ENCODE assay signal across 11 mouse cellular contexts in genomic region chr3:30546366-30546765, GRCm38 (mm10). TPM values are rescaled to one million over a fixed set of nuclear protein-coding genes. Genes with fewer than 3 reads are reported as not detected.
DNase-seq lines count a peak whose midpoint lies in the region; ATAC-seq and TF ChIP-seq lines count a peak whose summit lies in the region.
"Had no signal": no experiment of that assay in that cellular context is flagged by ENCODE, and none has a peak within 500 bp of the region (broad histone marks: within the 10 kb centered on the region; RNA-seq: fewer than 3 reads in every experiment).

No protein-coding gene starts in this region.

- TF ChIP-seq EP300 in heart, adult 2 months (IDR thresholded peaks at IDR 0.05; ENCODE audit: insufficient read depth, low read depth, low read length) = no peak

- H3K4me2 ChIP-seq in lung, embryonic 14.5 days = peak overlapping the region; percentile 50
- peak overlapping the region; percentile 17; the same call in 1 of the 2 replicates for H3K4me2 ChIP-seq in intestine, postnatal 0 days (replicated peaks; ENCODE audit: low read depth)

- H3K27ac ChIP-seq in heart, adult 2 months = peak overlapping the region; percentile 89
- H3K27ac ChIP-seq in lung, embryonic 14.5 days (ENCODE audit: low read depth) = peak overlapping the region; percentile 80
- H3K27ac ChIP-seq in intestine, postnatal 0 days (ENCODE audit: low read depth, low read length) = no peak overlapping the region
- H3K27ac ChIP-seq: macrophage had no signal

- ATAC-seq in lung, embryonic 14.5 days (ENCODE audit: insufficient read depth) = peak; percentile 73
- no peak for ATAC-seq in intestine, postnatal 0 days

- TF ChIP-seq CTCF in heart, adult 2 months (IDR thresholded peaks at IDR 0.05) = no peak
- no peak for TF ChIP-seq CTCF in lung, embryonic 14.5 days (IDR thresholded peaks at IDR 0.05; ENCODE audit: low read depth)
- no peak for TF ChIP-seq CTCF in lung, adult 2 months (IDR thresholded peaks at IDR 0.05; ENCODE audit: insufficient read depth, low read length)
- no peak for TF ChIP-seq CTCF in intestine, postnatal 0 days (IDR thresholded peaks at IDR 0.05; ENCODE audit: low read depth)

- intact Hi-C loops in heart, adult 2 months (cut with DNase I) = loop anchor here (10.0 kb wide), 1 partner anchor 792 kb away; no protein-coding TSS in a partner anchor

- WGBS in heart, adult 2 months = 15% methylated on average over 13 of the region's 13 CpGs
- 31% methylated on average over 13 of the region's 13 CpGs for WGBS in lung, embryonic 14.5 days
- 41% methylated on average over 13 of the region's 13 CpGs for WGBS in lung, adult 2 months
- WGBS in intestine, postnatal 0 days = 54% methylated on average over 13 of the region's 13 CpGs

- no peaks in the 10 kb centered on the region; the same call in 1 of the 2 replicates for H3K36me3 ChIP-seq in heart, adult 2 months (ENCODE audit: control insufficient read depth, insufficient read depth, low read length)
- no peaks in the 10 kb centered on the region for H3K36me3 ChIP-seq in lung, embryonic 14.5 days (ENCODE audit: insufficient read depth)
- no peaks in the 10 kb centered on the region for H3K36me3 ChIP-seq in intestine, postnatal 0 days (ENCODE audit: control insufficient read depth, insufficient read depth)

- no peak for DNase-seq in heart, adult 2 months
- DNase-seq in heart, adult 8-10 months (ENCODE audit: low spot score) = no peak
- DNase-seq in lung, embryonic 14.5 days = peak; percentile 84
- no peak for DNase-seq in lung, adult 2 months
- DNase-seq in skeletal muscle tissue, adult 2 months (ENCODE audit: low read depth, low spot score) = peak; percentile 4
- no peak for DNase-seq in cerebellum, adult 18-20 months
- DNase-seq in MN1 (ENCODE audit: low spot score) = no peak

- peaks cover 10% of the 10 kb centered on the region for H3K4me1 ChIP-seq in heart, adult 2 months (ENCODE audit: control insufficient read depth, insufficient read depth, low read length)
- H3K4me1 ChIP-seq in lung, embryonic 14.5 days (ENCODE audit: insufficient read depth) = 0 out of 2 replicates have a peak, but pooled peaks cover 4% of the 10 kb centered on the region
- no peaks in the 10 kb centered on the region for H3K4me1 ChIP-seq in lung, adult 2 months (ENCODE audit: control insufficient read depth, insufficient read depth, low read length)
- H3K4me1 ChIP-seq in intestine, postnatal 0 days (replicated peaks; ENCODE audit: control insufficient read depth, insufficient read depth, low read length) = no peaks in the 10 kb centered on the region

- H3K9ac ChIP-seq in heart, adult 2 months (ENCODE audit: low read depth, low read length) = peak overlapping the region; percentile 45
- H3K9ac ChIP-seq in lung, embryonic 14.5 days = no peak overlapping the region
- H3K9ac ChIP-seq in intestine, postnatal 0 days (ENCODE audit: low read depth, low read length) = no peak overlapping the region

- no peaks in the 10 kb centered on the region for H3K9me3 ChIP-seq in lung, embryonic 14.5 days (ENCODE audit: low read depth, low read length)
- no peaks in the 10 kb centered on the region for H3K9me3 ChIP-seq in intestine, postnatal 0 days (ENCODE audit: control insufficient read depth)

- no peaks in the 10 kb centered on the region for H3K79me2 ChIP-seq in heart, adult 2 months (replicated peaks; ENCODE audit: control insufficient read depth, insufficient read depth, low read length)

- peak overlapping the region; percentile 41 for H3K4me3 ChIP-seq in heart, adult 2 months
- no peak overlapping the region; the same call in 1 of the 2 replicates for H3K4me3 ChIP-seq in lung, embryonic 14.5 days (ENCODE audit: low read depth, low read length)
- no peak overlapping the region for H3K4me3 ChIP-seq in lung, adult 2 months (replicated peaks; ENCODE audit: extremely low read depth, low read depth, low read length)
- H3K4me3 ChIP-seq in intestine, postnatal 0 days (ENCODE audit: low read depth, low read length) = no peak overlapping the region
- H3K4me3 ChIP-seq: myocyte had no signal

- H3K27me3 ChIP-seq in heart, adult 2 months (ENCODE audit: control insufficient read depth, insufficient read depth, low read length) = no peaks in the 10 kb centered on the region
- H3K27me3 ChIP-seq in lung, embryonic 14.5 days (ENCODE audit: insufficient read depth, low read length) = no peaks in the 10 kb centered on the region
- H3K27me3 ChIP-seq in intestine, postnatal 0 days (replicated peaks; ENCODE audit: control insufficient read depth, insufficient read depth, low read length) = no peaks in the 10 kb centered on the region

- TF ChIP-seq POLR2A in heart, adult 2 months (IDR thresholded peaks at IDR 0.05; ENCODE audit: insufficient read depth, low read depth, low read length) = no peak
- TF ChIP-seq POLR2A in lung, adult 2 months (IDR thresholded peaks at IDR 0.05; ENCODE audit: borderline replicate concordance, extremely low read depth, low read depth, low read length) = no peak

RNA-seq across cellular contexts. Expression of gene Mecom, which starts 1.4 kb away (rescaled TPM):
- total RNA-seq in heart, adult 2 months (2021) = 10 to 100 TPM; 12.5 to 18.6 TPM
- polyA plus RNA-seq in heart, adult 2 months (2012; rRNA removed) = 5.2 and 11.9 TPM in 2 replicates
- 10 to 100 TPM; 13.6 to 19.5 (median 16.5) TPM for total RNA-seq in heart, adult 8-10 months (2022)
- 74.0 and 77.5 TPM in 2 replicates for polyA plus RNA-seq in lung, embryonic 14.5 days (2014; fragmentation: Nextera tagmentation; extraction: Ambion mirVana)
- polyA plus RNA-seq in lung, adult 2 months (2012; rRNA removed) = 13.5 and 16.0 TPM in 2 replicates
- 7.7 and 9.4 TPM in 2 replicates for polyA plus RNA-seq in intestine, postnatal 0 days (2015; fragmentation: Nextera tagmentation; extraction: Ambion mirVana)
- polyA plus RNA-seq: macrophage had no signal

RNA-seq across cellular contexts. Expression of gene Actrt3, which starts 53.4 kb away (rescaled TPM):
- total RNA-seq in heart, adult 2 months (2021) = not detected
- polyA plus RNA-seq in heart, adult 2 months (2012; rRNA removed) = not detected in 2 replicates
- total RNA-seq in heart, adult 8-10 months (2022) = not detected
- not detected in 2 replicates for polyA plus RNA-seq in lung, embryonic 14.5 days (2014; fragmentation: Nextera tagmentation; extraction: Ambion mirVana)
- polyA plus RNA-seq in lung, adult 2 months (2012; rRNA removed) = not detected in 2 replicates
- 0.12 TPM in 2 replicates for polyA plus RNA-seq in intestine, postnatal 0 days (2015; fragmentation: Nextera tagmentation; extraction: Ambion mirVana)
- total RNA-seq: adrenal gland, postnatal 4 days had no signal
- polyA plus RNA-seq: macrophage, myocyte had no signal

RNA-seq across cellular contexts. Expression of gene Mynn, which starts 55.5 kb away (rescaled TPM):
- 10 to 100 TPM; 13.2 to 13.4 TPM for total RNA-seq in heart, adult 2 months (2021)
- 7.3 and 10.0 TPM in 2 replicates for polyA plus RNA-seq in heart, adult 2 months (2012; rRNA removed)
- total RNA-seq in heart, adult 8-10 months (2022) = 10 to 100 TPM; 10.1 to 13.4 (median 11.9) TPM
- 30.7 and 35.9 TPM in 2 replicates for polyA plus RNA-seq in lung, embryonic 14.5 days (2014; fragmentation: Nextera tagmentation; extraction: Ambion mirVana)
- polyA plus RNA-seq in lung, adult 2 months (2012; rRNA removed) = 5.5 and 8.6 TPM in 2 replicates
- 10.3 and 11.4 TPM in 2 replicates for polyA plus RNA-seq in intestine, postnatal 0 days (2015; fragmentation: Nextera tagmentation; extraction: Ambion mirVana)

Comparison
In these comparisons a context has a peak if more than half of its experiments do, and no peak if none do; other contexts are left out.
1. DNase-seq: peak in lung, embryonic 14.5 days (single experiment) and skeletal muscle tissue, adult 2 months (single experiment); none in heart, adult 2 months (0 of 2), heart, adult 8-10 months (single experiment), lung, adult 2 months (single experiment), cerebellum, adult 18-20 months (0 of 2) and MN1 (single experiment).